Mouse (Mus musculus): ENCODE results near the gene Zfp981. TPM values are rescaled to one million over a fixed set of nuclear protein-coding genes. Genes with fewer than 3 reads are reported as not detected.
A peak's percentile ranks its signal among the peaks of the same experiment; 100 is the strongest.
"Not testable (repeated sequence)": the region's sequence is repeated elsewhere in the genome, so short reads cannot be mapped to it uniquely, and the experiment has no call there.

The Zfp981 gene
- polyA plus RNA-seq, 1 experiment from 2014 or later = 0.02 TPM

GRCm38 (mm10) chr4:146535883-146536282, 34.1 kb downstream of the Zfp981 start:
- ATAC-seq (ENCODE audit: low read depth) = no peak
- Histone ChIP-seq H3K36me3 (ENCODE audit: control insufficient read depth, insufficient read depth) (no peaks in the 10 kb centered on the region), H3K27me3 (ENCODE audit: control insufficient read depth, insufficient read depth, low read depth, low read length) (no peaks in the 10 kb centered on the region), H3K4me1 (ENCODE audit: control insufficient read depth, low read depth, low read length) (no peaks in the 10 kb centered on the region), H3K27ac (ENCODE audit: low read length) (no peak overlapping the region), H3K9me3 (replicated peaks; ENCODE audit: control insufficient read depth, low read length) (peaks cover 12% of the 10 kb centered on the region), H3K4me3 (ENCODE audit: low read depth, low read length) (no peak overlapping the region), H3K9ac (ENCODE audit: low read depth, low read length) (no peak overlapping the region), H3K4me2 (ENCODE audit: low read depth, low read length) (no peak overlapping the region)

- not testable (repeated sequence) for H3K27me3 ChIP-seq (ENCODE audit: control insufficient read depth, insufficient read depth, low read depth, low read length); H3K4me2 ChIP-seq (ENCODE audit: low read depth, low read length); H3K9me3 ChIP-seq (replicated peaks; ENCODE audit: control insufficient read depth, low read length); H3K4me1 ChIP-seq (ENCODE audit: control insufficient read depth, low read depth, low read length); H3K36me3 ChIP-seq (ENCODE audit: control insufficient read depth, insufficient read depth); H3K27ac ChIP-seq (ENCODE audit: low read length); H3K4me3 ChIP-seq (ENCODE audit: low read depth, low read length); H3K9ac ChIP-seq (ENCODE audit: low read depth, low read length)
- peak; percentile 75 for ATAC-seq (ENCODE audit: low read depth)
- WGBS (ENCODE audit: insufficient replicate concordance) = no CpG with 5 or more reads among the region's 111 CpGs
Measured at GRCm38 (mm10) chr4:146579905-146580873, 78.4 kb downstream of the Zfp981 start.

Other genes with a start within 250 kb of the Zfp981 start
- 1.5 and 1.6 TPM in 2 replicates for gene Zfp992, start 53.0 kb upstream of the Zfp981 start, polyA plus RNA-seq (2015; fragmentation: Nextera tagmentation; extraction: Ambion mirVana)
- gene Zfp993, start 108.9 kb downstream of the Zfp981 start, polyA plus RNA-seq (2015; fragmentation: Nextera tagmentation; extraction: Ambion mirVana) = 0.73 and 1.3 TPM in 2 replicates